Mouse (Mus musculus): ENCODE measurements around the gene Atp6v0c. TPM values are rescaled to one million over a fixed set of nuclear protein-coding genes. Genes with fewer than 3 reads are reported as not detected.

Atp6v0c gene
- polyA plus RNA-seq (2014; fragmentation: Illumina TruSeq; extraction: RNeasy Lipid Tissue Mini Kit (QIAGEN cat#74804); ENCODE audit: low read depth, low replicate concordance), result 78.0 TPM

GRCm38 (mm10) chr17:24169317-24170065 is at the start of gene Atp6v0c:
Gene Atp6v0c (minus strand): TSS chr17:24169702.

DNA sequence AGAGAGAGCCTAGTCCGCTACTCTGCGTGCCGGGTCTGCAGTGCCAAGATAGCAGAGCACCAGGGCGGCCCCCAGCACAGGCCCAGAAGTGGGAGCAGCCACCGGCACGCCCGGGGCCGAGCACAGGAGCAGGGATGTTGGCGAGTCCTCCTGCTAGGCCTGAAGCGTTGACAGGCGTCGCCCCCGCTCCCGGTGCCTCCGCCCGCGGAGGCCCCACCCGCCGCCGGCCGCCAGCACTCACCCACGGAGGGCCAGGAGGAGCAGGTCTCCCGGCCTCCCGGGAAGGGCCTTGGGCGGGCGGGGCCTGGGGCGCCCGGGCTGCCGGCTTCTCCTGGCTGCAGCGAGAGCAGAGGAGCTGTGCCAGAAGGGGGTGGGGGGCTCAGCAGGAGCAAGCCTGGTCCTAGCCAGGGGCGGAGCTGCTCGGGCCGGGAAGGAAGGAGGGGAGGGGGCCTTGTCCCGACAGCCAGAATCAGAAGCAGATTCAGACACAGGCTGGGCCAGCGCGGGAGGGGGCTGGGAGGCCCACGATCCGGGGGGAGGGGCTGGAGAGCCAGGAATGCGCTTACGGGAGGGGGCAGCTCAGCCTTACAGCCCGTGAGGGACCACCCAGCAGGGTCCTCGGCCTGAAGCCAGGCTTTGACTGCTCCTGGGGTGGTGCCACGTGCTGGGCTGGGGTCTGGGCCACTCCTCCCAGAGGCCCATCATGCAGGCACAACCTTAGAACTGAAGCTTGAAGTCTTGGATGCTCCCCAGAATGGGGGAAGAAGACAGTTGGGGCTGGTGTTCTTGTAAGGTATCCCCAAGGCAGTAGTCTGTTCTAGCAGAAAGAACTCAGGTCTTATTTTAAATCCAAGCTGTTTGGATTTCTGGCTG is 39.8 kb upstream of the Atp6v0c start, which contains the start of gene Ntn3:
Gene Ntn3, minus strand, starts transcription at position 489 of the 873 bp plus-strand sequence.

GRCm38 (mm10) chr17:24205284-24205888 is 35.9 kb upstream of the Atp6v0c start, which contains the start of gene Tbc1d24:
Gene Tbc1d24 (minus strand): TSS chr17:24205562.

DNA sequence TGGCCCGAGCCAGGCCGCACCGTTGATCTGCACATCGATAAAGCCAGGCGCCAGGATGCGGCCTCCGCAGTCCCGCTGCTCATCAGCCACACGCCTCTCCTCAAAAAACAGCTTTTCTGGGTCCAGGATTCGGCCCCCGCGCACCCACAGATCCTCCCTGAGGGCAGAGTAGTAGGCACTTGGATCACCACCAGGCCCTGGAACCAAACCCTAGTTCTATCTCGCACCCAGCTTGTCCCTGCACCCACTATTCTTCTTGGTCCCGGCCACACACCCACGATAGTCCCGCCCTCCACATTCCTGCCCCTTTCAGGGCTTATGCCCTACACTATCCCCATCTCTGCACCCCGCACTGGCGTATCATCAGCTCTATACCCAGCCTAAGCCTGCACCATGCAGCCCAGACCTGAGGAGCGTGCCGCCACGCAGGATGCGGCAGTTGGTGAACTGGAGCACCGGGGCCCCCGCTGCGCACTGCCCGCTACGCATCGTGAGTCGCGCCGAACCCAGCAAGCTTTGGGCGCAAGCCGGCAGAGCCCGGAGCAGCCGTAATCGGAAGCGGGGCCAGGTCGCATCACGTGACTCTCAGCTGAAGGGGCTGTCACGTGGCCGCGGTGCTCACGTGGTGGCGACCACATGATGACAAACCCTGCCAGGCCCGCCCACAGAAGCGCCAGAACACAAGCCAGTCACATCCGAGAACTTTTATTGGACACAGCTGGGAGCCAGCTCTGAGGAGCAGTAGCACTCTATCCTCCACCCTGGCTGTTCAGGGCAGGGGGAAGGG is 6.1 kb downstream of the Atp6v0c start, which contains the start of gene Amdhd2:
Gene Amdhd2, minus strand, starts transcription at position 591 of the 787 bp plus-strand sequence.

GRCm38 (mm10) chr17:24150824-24151223 is 18.7 kb downstream of the Atp6v0c start, which contains the start of gene Pdpk1:
Gene Pdpk1 (minus strand): TSS chr17:24150924.

Other genes starting within 250 kb of the Atp6v0c start
- gene Sbp, start 228.0 kb downstream of the Atp6v0c start, polyA plus RNA-seq (2014; fragmentation: Illumina TruSeq; extraction: RNeasy Lipid Tissue Mini Kit (QIAGEN cat#74804); ENCODE audit: low read depth, low replicate concordance), result not detected
- not detected for gene Sbpl, start 214.4 kb downstream of the Atp6v0c start, polyA plus RNA-seq (2014; fragmentation: Illumina TruSeq; extraction: RNeasy Lipid Tissue Mini Kit (QIAGEN cat#74804); ENCODE audit: low read depth, low replicate concordance)
- not detected for gene Prss30, start 189.1 kb downstream of the Atp6v0c start, polyA plus RNA-seq (2014; fragmentation: Illumina TruSeq; extraction: RNeasy Lipid Tissue Mini Kit (QIAGEN cat#74804); ENCODE audit: low read depth, low replicate concordance)
- gene Prss22, start 171.6 kb downstream of the Atp6v0c start, polyA plus RNA-seq (2014; fragmentation: Illumina TruSeq; extraction: RNeasy Lipid Tissue Mini Kit (QIAGEN cat#74804); ENCODE audit: low read depth, low replicate concordance), result not detected
- not detected for gene Prss27, start 131.6 kb downstream of the Atp6v0c start, polyA plus RNA-seq (2014; fragmentation: Illumina TruSeq; extraction: RNeasy Lipid Tissue Mini Kit (QIAGEN cat#74804); ENCODE audit: low read depth, low replicate concordance)
- gene Kctd5, start 96.2 kb downstream of the Atp6v0c start, polyA plus RNA-seq (2014; fragmentation: Illumina TruSeq; extraction: RNeasy Lipid Tissue Mini Kit (QIAGEN cat#74804); ENCODE audit: low read depth, low replicate concordance), result 26.7 TPM
- 57.8 TPM for gene Pdpk1, start 18.8 kb downstream of the Atp6v0c start, polyA plus RNA-seq (2014; fragmentation: Illumina TruSeq; extraction: RNeasy Lipid Tissue Mini Kit (QIAGEN cat#74804); ENCODE audit: low read depth, low replicate concordance)
- gene Amdhd2, start 5.9 kb downstream of the Atp6v0c start, polyA plus RNA-seq (2014; fragmentation: Illumina TruSeq; extraction: RNeasy Lipid Tissue Mini Kit (QIAGEN cat#74804); ENCODE audit: low read depth, low replicate concordance), result not detected
- gene Tbc1d24, start 35.9 kb upstream of the Atp6v0c start, polyA plus RNA-seq (2014; fragmentation: Illumina TruSeq; extraction: RNeasy Lipid Tissue Mini Kit (QIAGEN cat#74804); ENCODE audit: low read depth, low replicate concordance), result 15.3 TPM
- 0.35 TPM for gene Ntn3, start 39.8 kb upstream of the Atp6v0c start, polyA plus RNA-seq (2014; fragmentation: Illumina TruSeq; extraction: RNeasy Lipid Tissue Mini Kit (QIAGEN cat#74804); ENCODE audit: low read depth, low replicate concordance)
- gene Tedc2, start 51.1 kb upstream of the Atp6v0c start, polyA plus RNA-seq (2014; fragmentation: Illumina TruSeq; extraction: RNeasy Lipid Tissue Mini Kit (QIAGEN cat#74804); ENCODE audit: low read depth, low replicate concordance), result 4.6 TPM
- 0.58 TPM for gene Ccnf, start 81.8 kb upstream of the Atp6v0c start, polyA plus RNA-seq (2014; fragmentation: Illumina TruSeq; extraction: RNeasy Lipid Tissue Mini Kit (QIAGEN cat#74804); ENCODE audit: low read depth, low replicate concordance)
- gene Abca17, start 181.4 kb upstream of the Atp6v0c start, polyA plus RNA-seq (2014; fragmentation: Illumina TruSeq; extraction: RNeasy Lipid Tissue Mini Kit (QIAGEN cat#74804); ENCODE audit: low read depth, low replicate concordance), result not detected
- 2.9 TPM for gene Abca3, start 182.2 kb upstream of the Atp6v0c start, polyA plus RNA-seq (2014; fragmentation: Illumina TruSeq; extraction: RNeasy Lipid Tissue Mini Kit (QIAGEN cat#74804); ENCODE audit: low read depth, low replicate concordance)
- 41.9 TPM for gene Rnps1, start 244.9 kb upstream of the Atp6v0c start, polyA plus RNA-seq (2014; fragmentation: Illumina TruSeq; extraction: RNeasy Lipid Tissue Mini Kit (QIAGEN cat#74804); ENCODE audit: low read depth, low replicate concordance)

Measured in adrenal gland, adult 10 weeks (tissue).